Comparison of ENCODE assay signal across 23 mouse cellular contexts in genomic region chr13:30518191-30518590, GRCm38 (mm10).
"Had no signal": no experiment of that assay in that cellular context is flagged by ENCODE, and none has a peak within 500 bp of the region (broad histone marks: within the 10 kb centered on the region; RNA-seq: fewer than 3 reads in every experiment).

No protein-coding gene starts in this region.

- H3K4me1 ChIP-seq: kidney, embryonic 15.5 days; limb, embryonic 12.5 days; liver, embryonic 15.5 days; midbrain, embryonic 12.5 days; midbrain, embryonic 15.5 days; neural tube, embryonic 12.5 days; neural tube, embryonic 15.5 days had no signal

- H3K4me3 ChIP-seq: kidney, embryonic 15.5 days; left cerebral cortex, adult 2 months; limb, embryonic 12.5 days; liver, embryonic 12.5 days; liver, embryonic 15.5 days; midbrain, embryonic 12.5 days; midbrain, embryonic 15.5 days; neural tube, embryonic 12.5 days; neural tube, embryonic 15.5 days had no signal

- H3K4me2 ChIP-seq: kidney, embryonic 15.5 days; limb, embryonic 12.5 days; liver, embryonic 12.5 days; liver, embryonic 15.5 days; midbrain, embryonic 12.5 days; midbrain, embryonic 15.5 days; neural tube, embryonic 12.5 days; neural tube, embryonic 15.5 days had no signal

- H3K36me3 ChIP-seq: kidney, embryonic 15.5 days; limb, embryonic 12.5 days; liver, embryonic 12.5 days; liver, embryonic 15.5 days; midbrain, embryonic 12.5 days; midbrain, embryonic 15.5 days; neural tube, embryonic 12.5 days; neural tube, embryonic 15.5 days had no signal

- H3K9me3 ChIP-seq: kidney, embryonic 15.5 days; limb, embryonic 12.5 days; liver, embryonic 12.5 days; liver, embryonic 15.5 days; midbrain, embryonic 12.5 days; midbrain, embryonic 15.5 days; neural tube, embryonic 12.5 days; neural tube, embryonic 15.5 days had no signal

- H3K9ac ChIP-seq: kidney, embryonic 15.5 days; limb, embryonic 12.5 days; liver, embryonic 12.5 days; liver, embryonic 15.5 days; midbrain, embryonic 12.5 days; midbrain, embryonic 15.5 days; neural tube, embryonic 12.5 days; neural tube, embryonic 15.5 days had no signal

- H3K27ac ChIP-seq: kidney, embryonic 15.5 days; left cerebral cortex, adult 2 months; limb, embryonic 12.5 days; liver, embryonic 12.5 days; liver, embryonic 15.5 days; macrophage; midbrain, embryonic 12.5 days; midbrain, embryonic 15.5 days; neural tube, embryonic 12.5 days; neural tube, embryonic 15.5 days; stomach, postnatal 0 days had no signal

- ATAC-seq: intestine, postnatal 0 days; liver, embryonic 12.5 days; midbrain, embryonic 15.5 days had no signal

- DNase-seq: kidney, adult 2 months; kidney, postnatal 36 days; layer of hippocampus, postnatal 36 days; liver; lung, adult 2 months; right cerebral cortex, adult 18-20 months; right cerebral cortex, postnatal 14 days; right cerebral cortex, postnatal 4 days; thymus, adult 2 months; thymus, postnatal 14 days; thymus, postnatal 4 days had no signal

- H3K27me3 ChIP-seq: kidney, embryonic 15.5 days; limb, embryonic 12.5 days; liver, embryonic 12.5 days; liver, embryonic 15.5 days; midbrain, embryonic 12.5 days; midbrain, embryonic 15.5 days; neural tube, embryonic 12.5 days; neural tube, embryonic 15.5 days had no signal
